Mouse (Mus musculus): Measurements from ENCODE around the gene Parp16. TPM values are rescaled to one million over a fixed set of nuclear protein-coding genes. Genes with fewer than 3 reads are reported as not detected.

Parp16 gene
- polyA plus RNA-seq, 1 experiment from 2014 or later, result 5.0 TPM

GRCm38 (mm10) chr9:65164870-65165269 is 30.3 kb upstream of the Parp16 start:
- H3K9me3 ChIP-seq (replicated peaks), result no peaks in the 10 kb centered on the region
- no peak overlapping the region for H3K4me2 ChIP-seq
- H3K27ac ChIP-seq (ENCODE audit: poor library complexity, severe bottlenecking), result no peak overlapping the region
- 28% methylated on average over 1 of the region's 1 CpGs for WGBS
- H3K36me3 ChIP-seq, result no peaks in the 10 kb centered on the region
- no peak for ATAC-seq (ENCODE audit: insufficient number of reproducible peaks, low FRiP score)
- H3K4me3 ChIP-seq, result no peak overlapping the region
- H3K4me1 ChIP-seq (replicated peaks), result peaks cover 13% of the 10 kb centered on the region
- H3K27me3 ChIP-seq (replicated peaks), result peaks cover 39% of the 10 kb centered on the region
- H3K9ac ChIP-seq, result no peak overlapping the region

DNA sequence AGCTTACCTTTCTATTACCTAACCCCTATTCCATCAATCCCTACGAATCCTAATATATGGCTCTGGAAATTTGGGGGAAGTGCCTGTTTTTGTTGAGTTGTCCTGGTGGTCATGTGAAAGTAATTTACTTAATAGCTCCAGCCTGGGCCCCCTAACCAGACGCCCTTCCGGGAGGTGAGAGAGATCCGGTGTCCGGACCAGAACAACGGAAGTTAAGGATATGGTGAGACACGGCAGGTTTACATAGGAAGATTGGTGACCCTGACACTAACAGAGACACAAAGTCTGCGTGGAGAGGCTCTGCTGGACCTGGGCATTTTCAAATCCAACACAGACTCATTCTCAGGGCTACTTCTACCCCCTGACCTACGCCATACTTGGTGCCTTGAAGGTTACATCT is 28.8 kb upstream of the Parp16 start:
- Histone ChIP-seq H3K9me3 (replicated peaks) (no peaks in the 10 kb centered on the region), H3K27ac (ENCODE audit: poor library complexity, severe bottlenecking) (no peak overlapping the region), H3K36me3 (no peaks in the 10 kb centered on the region), H3K9ac (no peak overlapping the region), H3K4me1 (replicated peaks) (peaks cover 13% of the 10 kb centered on the region), H3K4me2 (no peak overlapping the region), H3K4me3 (no peak overlapping the region), H3K27me3 (replicated peaks) (peaks cover 30% of the 10 kb centered on the region)
- WGBS, result 66% methylated on average over 9 of the region's 9 CpGs
- ATAC-seq (ENCODE audit: insufficient number of reproducible peaks, low FRiP score), result no peak

DNA sequence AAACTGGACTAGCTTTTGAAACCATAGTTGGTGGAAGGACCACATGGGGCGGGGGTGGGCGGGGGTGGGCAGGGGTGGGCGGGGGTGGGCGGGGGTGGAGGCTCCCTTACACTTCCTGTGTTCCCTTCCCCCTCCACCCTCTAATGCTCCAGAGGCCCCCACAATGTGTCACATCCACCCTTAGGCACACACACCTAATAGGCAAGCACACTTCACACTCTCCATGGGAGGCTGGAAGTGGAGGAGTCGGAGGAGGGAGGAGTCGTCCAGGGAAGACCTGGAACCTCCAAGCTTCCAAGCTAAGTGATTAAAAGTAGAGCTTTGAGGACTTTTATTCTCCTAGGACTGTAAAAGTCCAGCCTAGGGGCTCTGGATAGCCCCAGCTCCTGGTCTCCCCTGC is 26.6 kb upstream of the Parp16 start:
- no peak overlapping the region for H3K9ac ChIP-seq
- H3K4me2 ChIP-seq, result no peak overlapping the region
- H3K36me3 ChIP-seq, result no peaks in the 10 kb centered on the region
- H3K4me1 ChIP-seq (replicated peaks), result no peaks in the 10 kb centered on the region; the same call in 1 of the 2 replicates
- no peaks in the 10 kb centered on the region for H3K9me3 ChIP-seq (replicated peaks)
- peaks cover 9% of the 10 kb centered on the region for H3K27me3 ChIP-seq (replicated peaks)
- H3K27ac ChIP-seq (ENCODE audit: poor library complexity, severe bottlenecking), result no peak overlapping the region
- WGBS, result 49% methylated on average over 6 of the region's 6 CpGs
- no peak overlapping the region for H3K4me3 ChIP-seq
- ATAC-seq (ENCODE audit: insufficient number of reproducible peaks, low FRiP score), result no peak

DNA sequence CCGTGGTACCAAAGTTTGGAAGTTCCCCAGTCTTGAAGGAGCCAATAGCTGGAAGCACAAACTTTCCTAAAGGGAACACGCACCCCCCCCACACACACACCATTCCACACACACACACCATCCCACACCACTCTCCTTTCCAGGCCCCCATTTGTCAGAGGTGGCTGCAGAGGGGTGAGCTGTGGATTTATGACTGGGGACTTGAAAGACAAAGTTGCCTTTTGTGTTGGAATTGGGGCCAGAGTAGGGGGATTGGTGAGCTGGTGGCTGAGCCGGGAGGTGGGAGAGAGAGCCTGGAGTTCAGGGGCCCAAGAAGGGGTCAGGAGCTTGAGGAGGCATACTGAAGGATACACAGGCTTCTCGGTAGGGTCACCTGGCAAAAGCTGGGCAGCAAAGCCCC is 26.2 kb upstream of the Parp16 start:
- H3K4me3 ChIP-seq, result no peak overlapping the region
- H3K27ac ChIP-seq (ENCODE audit: poor library complexity, severe bottlenecking), result no peak overlapping the region
- no peaks in the 10 kb centered on the region for H3K9me3 ChIP-seq (replicated peaks)
- no peak overlapping the region for H3K4me2 ChIP-seq
- H3K27me3 ChIP-seq (replicated peaks), result peaks cover 4% of the 10 kb centered on the region
- H3K9ac ChIP-seq, result no peak overlapping the region
- WGBS, result 53% methylated on average over 4 of the region's 4 CpGs
- H3K4me1 ChIP-seq (replicated peaks), result no peaks in the 10 kb centered on the region; the same call in 1 of the 2 replicates
- ATAC-seq (ENCODE audit: insufficient number of reproducible peaks, low FRiP score), result no peak
- no peaks in the 10 kb centered on the region for H3K36me3 ChIP-seq

DNA sequence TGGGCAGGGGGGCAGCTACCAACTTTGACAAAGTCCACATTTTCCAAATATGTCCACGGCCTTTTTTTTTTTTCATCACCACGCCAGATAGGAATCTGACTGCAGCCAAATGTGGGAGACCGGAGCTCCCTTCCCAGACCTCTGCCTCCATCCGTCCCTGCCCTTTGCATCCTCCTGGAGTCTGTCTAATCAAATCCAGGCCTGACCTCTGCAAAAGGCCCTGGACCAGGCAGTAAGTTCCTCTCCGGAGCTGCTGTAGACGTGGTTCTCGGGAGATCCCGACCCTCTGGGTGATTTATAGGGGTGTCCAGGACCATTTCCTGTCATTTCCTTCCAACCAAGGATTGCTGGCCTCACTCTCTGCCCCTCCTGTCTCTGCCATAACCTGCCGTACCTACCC is 22.5 kb upstream of the Parp16 start:
- no peak overlapping the region for H3K4me2 ChIP-seq
- WGBS, result 64% methylated on average over 9 of the region's 9 CpGs
- no peak overlapping the region for H3K9ac ChIP-seq
- no peak overlapping the region for H3K27ac ChIP-seq (ENCODE audit: poor library complexity, severe bottlenecking)
- no peaks in the 10 kb centered on the region; the same call in 1 of the 2 replicates for H3K27me3 ChIP-seq (replicated peaks)
- peaks cover under 1% of the 10 kb centered on the region for H3K4me1 ChIP-seq (replicated peaks)
- ATAC-seq (ENCODE audit: insufficient number of reproducible peaks, low FRiP score), result no peak
- H3K9me3 ChIP-seq (replicated peaks), result no peaks in the 10 kb centered on the region
- H3K36me3 ChIP-seq, result no peaks in the 10 kb centered on the region
- no peak overlapping the region for H3K4me3 ChIP-seq

DNA sequence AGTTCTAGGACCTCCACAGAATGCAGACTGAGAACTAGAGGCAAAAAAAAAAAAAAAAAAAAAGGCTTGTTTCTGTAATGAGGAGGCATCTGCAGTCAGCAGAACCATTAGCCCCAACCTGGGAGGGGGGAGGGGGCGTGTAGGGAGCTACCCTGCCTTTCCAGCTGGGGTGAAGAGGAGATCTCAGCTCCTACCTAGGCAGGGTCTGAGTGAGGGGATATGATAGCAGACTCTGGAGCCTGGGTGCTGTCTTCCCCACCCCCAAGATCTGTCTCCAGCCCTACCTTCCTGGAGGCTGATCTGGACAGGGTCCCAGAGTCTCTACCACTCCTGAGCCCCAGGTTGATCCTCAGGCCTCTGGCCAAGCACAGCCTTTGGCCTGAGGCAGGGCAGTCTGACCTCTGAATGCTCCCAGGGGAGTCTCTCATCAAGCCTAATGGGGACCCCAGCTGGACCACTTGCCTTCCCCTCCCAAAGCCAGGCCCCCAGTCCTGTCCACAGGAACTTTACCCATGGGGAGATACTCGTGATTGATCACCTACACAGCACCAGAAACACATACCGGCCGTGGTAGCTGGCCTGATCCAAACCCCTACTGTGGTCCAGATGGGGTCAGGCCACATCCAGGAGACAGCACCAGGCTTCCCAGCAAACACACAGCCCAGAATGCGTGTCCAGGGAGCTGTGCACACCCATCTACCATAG is 19.8 kb upstream of the Parp16 start:
- 59% methylated on average over 5 of the region's 5 CpGs for WGBS
- Histone ChIP-seq H3K4me1 (replicated peaks) (peaks cover 27% of the 10 kb centered on the region), H3K9ac (no peak overlapping the region)

GRCm38 (mm10) chr9:65175939-65176871 is 18.9 kb upstream of the Parp16 start:
- no peak overlapping the region for H3K4me3 ChIP-seq
- H3K4me2 ChIP-seq, result no peak overlapping the region
- WGBS, result 47% methylated on average over 9 of the region's 9 CpGs
- no peak overlapping the region for H3K27ac ChIP-seq (ENCODE audit: poor library complexity, severe bottlenecking)
- H3K27me3 ChIP-seq (replicated peaks), result peaks cover 11% of the 10 kb centered on the region
- no peaks in the 10 kb centered on the region for H3K9me3 ChIP-seq (replicated peaks)
- H3K4me1 ChIP-seq (replicated peaks), result peaks cover 30% of the 10 kb centered on the region
- no peaks in the 10 kb centered on the region for H3K36me3 ChIP-seq
- ATAC-seq (ENCODE audit: insufficient number of reproducible peaks, low FRiP score), result no peak
- H3K9ac ChIP-seq, result no peak overlapping the region

More for the DNA sequence above, 19.8 kb upstream of the Parp16 start:
- Histone ChIP-seq H3K27me3 (replicated peaks) (peaks cover 11% of the 10 kb centered on the region), H3K4me3 (no peak overlapping the region), H3K4me2 (no peak overlapping the region), H3K36me3 (no peaks in the 10 kb centered on the region), H3K27ac (ENCODE audit: poor library complexity, severe bottlenecking) (no peak overlapping the region), H3K9me3 (replicated peaks) (no peaks in the 10 kb centered on the region)
- no peak for ATAC-seq (ENCODE audit: insufficient number of reproducible peaks, low FRiP score)

DNA sequence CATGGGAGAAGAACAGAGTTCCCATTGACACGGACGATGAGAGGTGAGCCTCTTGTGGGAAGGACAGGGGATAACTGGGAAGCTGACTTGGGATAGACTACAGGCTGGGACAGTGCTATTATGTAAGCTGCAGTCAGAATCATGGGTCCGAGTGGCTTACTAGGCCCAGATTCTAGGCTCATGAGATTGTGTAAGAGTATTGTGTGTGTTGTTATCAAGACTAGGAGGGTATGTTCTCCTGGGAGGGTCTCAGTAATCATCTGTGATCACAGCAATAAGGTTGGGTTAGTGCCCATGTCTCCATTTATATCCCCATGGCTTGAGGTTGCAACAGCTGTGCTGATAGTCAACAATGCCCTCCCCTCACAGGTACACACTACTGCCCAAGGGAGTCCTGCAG is 17.7 kb upstream of the Parp16 start:
- WGBS, result 62% methylated on average over 3 of the region's 3 CpGs
- H3K4me3 ChIP-seq, result no peak overlapping the region
- H3K27me3 ChIP-seq (replicated peaks), result peaks cover 11% of the 10 kb centered on the region
- H3K9me3 ChIP-seq (replicated peaks), result no peaks in the 10 kb centered on the region
- no peak overlapping the region for H3K27ac ChIP-seq (ENCODE audit: poor library complexity, severe bottlenecking)
- peaks cover 30% of the 10 kb centered on the region for H3K4me1 ChIP-seq (replicated peaks)
- no peak overlapping the region for H3K4me2 ChIP-seq
- H3K36me3 ChIP-seq, result no peaks in the 10 kb centered on the region
- H3K9ac ChIP-seq, result no peak overlapping the region
- ATAC-seq (ENCODE audit: insufficient number of reproducible peaks, low FRiP score), result no peak

DNA sequence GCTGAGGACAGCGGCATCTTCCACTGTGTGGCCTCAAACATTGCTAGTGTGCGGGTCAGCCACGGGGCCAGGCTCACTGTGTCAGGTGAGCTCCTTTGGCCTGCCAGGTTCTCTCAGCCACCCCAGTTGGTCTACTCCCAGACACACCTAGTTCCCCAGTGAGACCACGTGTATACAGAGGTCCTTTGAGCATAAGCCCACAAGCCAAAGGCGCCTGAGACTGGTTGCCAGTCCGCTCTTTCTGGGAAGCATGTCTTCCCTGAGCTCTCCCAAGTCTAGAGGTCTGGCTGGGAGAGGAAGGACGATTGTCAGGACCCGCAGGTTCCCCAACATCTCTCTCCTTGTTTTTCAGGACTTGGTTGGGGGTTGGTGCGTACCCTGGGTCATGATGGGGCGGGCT is 17.2 kb upstream of the Parp16 start:
- Histone ChIP-seq H3K4me2 (peak overlapping the region; percentile 61), H3K27me3 (replicated peaks) (peaks cover 11% of the 10 kb centered on the region), H3K4me3 (no peak overlapping the region), H3K9ac (no peak overlapping the region), H3K4me1 (replicated peaks) (peaks cover 30% of the 10 kb centered on the region), H3K9me3 (replicated peaks) (no peaks in the 10 kb centered on the region), H3K27ac (ENCODE audit: poor library complexity, severe bottlenecking) (no peak overlapping the region), H3K36me3 (no peaks in the 10 kb centered on the region)
- WGBS, result 51% methylated on average over 10 of the region's 10 CpGs
- no peak for ATAC-seq (ENCODE audit: insufficient number of reproducible peaks, low FRiP score)

GRCm38 (mm10) chr9:65178336-65179213 is 16.6 kb upstream of the Parp16 start:
- H3K27me3 ChIP-seq (replicated peaks), result peaks cover 11% of the 10 kb centered on the region
- H3K4me1 ChIP-seq (replicated peaks), result peaks cover 30% of the 10 kb centered on the region
- H3K4me3 ChIP-seq, result peak overlapping the region; percentile 14
- ATAC-seq (ENCODE audit: insufficient number of reproducible peaks, low FRiP score), result peak; percentile 26; the same call in 1 of the 2 replicates
- no peaks in the 10 kb centered on the region for H3K9me3 ChIP-seq (replicated peaks)
- no peaks in the 10 kb centered on the region for H3K36me3 ChIP-seq
- H3K9ac ChIP-seq, result peak overlapping the region; percentile 38; the same call in 1 of the 2 replicates
- H3K27ac ChIP-seq (ENCODE audit: poor library complexity, severe bottlenecking), result 0 out of 2 replicates have a peak overlapping the region, but pooled peaks have one; percentile 14
- H3K4me2 ChIP-seq, result peak overlapping the region; percentile 61
- WGBS, result 8% methylated on average over 22 of the region's 22 CpGs

Data from heart, embryonic 12.5 days (tissue).